Mouse (Mus musculus): ENCODE data around the gene Susd1.
"Not testable (repeated sequence)": the region's sequence is repeated elsewhere in the genome, so short reads cannot be mapped to it uniquely, and the experiment has no call there.

Susd1 gene

GRCm38 (mm10) chr4:59319136-59319941, 119.1 kb downstream of the Susd1 start:
- no peak for DNase-seq

GRCm38 (mm10) chr4:59318602-59319001, 119.8 kb downstream of the Susd1 start:
- no peak for DNase-seq

GRCm38 (mm10) chr4:59315553-59316405, 122.7 kb downstream of the Susd1 start:
- DNase-seq: no peak

GRCm38 (mm10) chr4:59314939-59315552, 123.4 kb downstream of the Susd1 start:
- no peak for DNase-seq

- DNase-seq: no peak
These were observed 125.5 kb downstream of the Susd1 start for GRCm38 (mm10) chr4:59312945-59313344.

GRCm38 (mm10) chr4:59310590-59310989, 127.8 kb downstream of the Susd1 start:
- DNase-seq: no peak

GRCm38 (mm10) chr4:59307841-59308589, 130.4 kb downstream of the Susd1 start:
- DNase-seq: no peak

GRCm38 (mm10) chr4:59302387-59302786, 136.0 kb downstream of the Susd1 start:
- DNase-seq: no peak

GRCm38 (mm10) chr4:59301025-59301815, 137.2 kb downstream of the Susd1 start:
- no peak for DNase-seq

GRCm38 (mm10) chr4:59298719-59299496, 139.5 kb downstream of the Susd1 start:
- DNase-seq: no peak

GRCm38 (mm10) chr4:59295127-59295526, 143.3 kb downstream of the Susd1 start:
- DNase-seq: no peak

GRCm38 (mm10) chr4:59294661-59295060, 143.8 kb downstream of the Susd1 start:
- DNase-seq: no peak

GRCm38 (mm10) chr4:59291914-59292718, 146.3 kb downstream of the Susd1 start:
- DNase-seq: no peak

- DNase-seq: no peak
These were observed 147.4 kb downstream of the Susd1 start for GRCm38 (mm10) chr4:59290972-59291576.

GRCm38 (mm10) chr4:59287103-59287502, 151.3 kb downstream of the Susd1 start:
- no peak for DNase-seq

- DNase-seq: not testable (repeated sequence)
These were observed 152.1 kb downstream of the Susd1 start for GRCm38 (mm10) chr4:59286351-59286750.

- DNase-seq: no peak
These were observed 155.5 kb downstream of the Susd1 start for GRCm38 (mm10) chr4:59282699-59283487.

GRCm38 (mm10) chr4:59282137-59282536, 156.3 kb downstream of the Susd1 start:
- no peak for DNase-seq

GRCm38 (mm10) chr4:59280876-59281275, 157.6 kb downstream of the Susd1 start:
- DNase-seq: no peak

All from cerebellum, adult 18-20 months (tissue).